Mouse (Mus musculus) liver, adult (tissue): ENCODE results near the gene Galnt17.

Source experiments
- GATA4 ChIP-seq: IDR thresholded peaks from 2 replicates; pipeline ENCODE4 v1.6.1; 2014; ENCODE audit warnings: mild to moderate bottlenecking, low read length; ENCODE audit not compliant: insufficient replicate concordance

The Galnt17 gene

DNA sequence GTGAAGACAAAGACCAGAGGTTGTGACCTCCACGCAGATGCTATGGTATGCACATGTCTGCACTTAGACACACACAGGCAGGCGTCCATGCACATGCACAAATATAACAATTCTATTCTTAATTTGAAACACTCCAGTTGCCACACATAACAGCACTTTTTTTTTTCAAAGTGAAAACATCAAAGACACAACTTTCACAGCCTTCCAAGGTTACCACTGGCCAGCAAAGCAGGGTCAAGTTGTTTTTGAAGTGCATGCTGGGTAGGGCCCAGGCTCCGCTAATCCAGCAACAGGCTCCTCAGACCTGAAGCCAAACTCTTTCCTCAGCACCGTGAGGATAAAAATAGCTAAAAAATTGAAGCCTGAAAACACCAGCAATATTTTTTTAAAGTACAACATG is 357.9 kb downstream of the Galnt17 start:
- no peak for TF ChIP-seq GATA4

DNA sequence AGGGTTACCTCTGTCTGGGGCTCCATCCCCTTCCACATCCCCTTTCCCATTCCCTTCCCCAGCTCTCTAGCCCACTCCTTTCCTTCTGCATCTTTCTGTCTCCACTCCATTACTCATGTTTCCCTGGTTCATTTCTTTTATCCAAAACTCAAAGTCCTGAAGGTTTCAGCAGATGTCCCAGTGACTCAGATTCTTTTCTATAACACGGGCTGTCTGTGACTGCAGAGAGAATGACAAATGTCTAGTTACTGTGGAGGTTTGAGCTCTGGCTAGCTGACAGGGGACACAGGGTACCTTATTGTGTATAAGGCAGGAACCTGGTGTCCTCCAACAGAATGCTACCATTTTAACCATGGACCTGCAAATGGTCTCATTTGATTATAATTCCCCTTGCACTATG is 358.6 kb downstream of the Galnt17 start:
- TF ChIP-seq GATA4, result no peak

DNA sequence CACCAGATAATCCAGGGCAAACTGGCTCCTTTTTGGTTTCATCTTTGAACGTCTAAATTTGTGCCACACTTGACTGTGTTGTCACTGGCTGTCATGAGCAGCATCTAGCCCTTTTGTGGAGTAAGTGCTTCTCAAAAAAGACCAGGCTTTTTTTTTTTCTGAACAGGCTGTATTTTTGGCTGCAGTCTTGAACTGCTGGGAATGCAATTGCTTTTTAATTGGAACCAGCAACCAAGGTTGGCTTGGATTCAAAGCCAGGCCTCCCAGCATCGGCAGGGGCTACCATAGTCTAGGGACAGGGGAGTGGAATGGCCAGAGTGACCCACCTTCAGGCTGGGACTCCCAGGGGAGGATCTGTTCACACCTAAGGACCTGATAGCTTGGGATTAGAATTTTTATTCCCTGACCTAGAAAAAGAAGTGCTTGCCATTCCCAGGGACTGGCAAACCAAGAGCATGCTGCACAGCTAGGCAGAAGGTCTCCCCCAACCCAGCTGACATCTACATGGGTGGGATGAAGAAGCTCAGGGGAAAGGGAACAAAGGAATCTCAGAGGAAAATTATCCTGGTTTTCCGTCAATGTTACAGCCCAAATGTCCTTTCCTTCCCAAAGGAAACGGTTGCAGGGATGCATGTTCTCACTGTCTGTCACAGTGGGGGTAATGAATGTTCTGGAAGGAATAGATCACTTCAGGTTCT is 369.2 kb downstream of the Galnt17 start:
- no peak for TF ChIP-seq GATA4

DNA sequence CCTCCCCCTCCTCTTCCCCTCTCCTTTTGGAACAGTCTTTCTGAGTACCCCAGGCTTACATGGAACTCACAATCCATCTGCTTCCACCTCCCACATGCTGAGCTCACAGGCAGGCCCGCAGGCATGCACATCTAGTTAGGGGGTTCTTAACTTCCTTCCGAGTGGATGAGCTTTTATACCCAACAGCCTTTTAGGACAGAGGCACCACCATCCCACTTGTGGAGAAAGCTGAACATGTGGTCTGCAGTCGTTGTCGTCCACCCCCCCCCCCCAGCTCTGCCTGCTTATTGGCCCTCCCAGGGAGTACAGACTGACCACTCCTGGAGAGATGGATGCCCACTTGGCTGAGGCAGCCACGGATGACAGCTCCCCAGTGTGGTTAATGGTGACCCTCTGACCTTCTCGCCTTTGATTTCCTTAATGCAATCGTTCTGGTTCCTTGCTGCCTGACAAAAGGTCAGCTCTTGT is 370.0 kb downstream of the Galnt17 start:
- no peak for TF ChIP-seq GATA4

DNA sequence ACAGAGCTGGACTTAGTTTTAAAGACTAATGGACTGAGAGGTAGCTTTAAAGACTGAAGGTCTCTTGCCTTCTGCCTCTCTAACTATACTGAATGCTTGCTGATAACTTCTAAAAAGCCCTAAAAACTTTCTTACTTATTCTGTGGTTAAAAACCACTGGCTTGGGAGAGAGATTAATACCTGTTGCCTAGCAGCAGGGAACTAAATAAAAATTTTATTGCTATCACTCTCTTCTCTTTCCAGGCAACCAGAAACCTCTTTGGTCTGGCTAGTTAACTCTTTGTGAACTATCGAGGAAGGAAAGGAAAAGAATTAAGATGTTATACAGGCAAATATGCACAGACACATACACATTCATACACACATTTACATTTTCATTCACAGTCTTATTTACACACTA is 377.3 kb downstream of the Galnt17 start:
- no peak for TF ChIP-seq GATA4

DNA sequence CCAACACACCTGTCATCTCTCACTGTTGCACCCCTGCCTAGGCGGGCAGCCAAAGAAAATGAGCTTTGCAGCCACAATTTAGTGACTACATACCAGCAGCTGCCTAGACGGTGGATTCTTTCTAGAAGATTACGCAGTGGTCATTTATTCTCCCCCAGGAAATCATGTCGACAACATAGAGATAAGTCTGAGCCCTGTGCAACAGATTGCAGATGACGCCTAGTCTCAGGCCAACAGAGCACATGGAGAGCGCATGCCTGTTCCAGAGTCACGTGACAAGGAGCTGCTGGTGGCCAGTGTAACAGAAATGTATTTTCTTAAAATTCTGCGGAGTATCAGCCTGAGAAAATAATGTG is 380.5 kb downstream of the Galnt17 start:
- TF ChIP-seq GATA4, result no peak

DNA sequence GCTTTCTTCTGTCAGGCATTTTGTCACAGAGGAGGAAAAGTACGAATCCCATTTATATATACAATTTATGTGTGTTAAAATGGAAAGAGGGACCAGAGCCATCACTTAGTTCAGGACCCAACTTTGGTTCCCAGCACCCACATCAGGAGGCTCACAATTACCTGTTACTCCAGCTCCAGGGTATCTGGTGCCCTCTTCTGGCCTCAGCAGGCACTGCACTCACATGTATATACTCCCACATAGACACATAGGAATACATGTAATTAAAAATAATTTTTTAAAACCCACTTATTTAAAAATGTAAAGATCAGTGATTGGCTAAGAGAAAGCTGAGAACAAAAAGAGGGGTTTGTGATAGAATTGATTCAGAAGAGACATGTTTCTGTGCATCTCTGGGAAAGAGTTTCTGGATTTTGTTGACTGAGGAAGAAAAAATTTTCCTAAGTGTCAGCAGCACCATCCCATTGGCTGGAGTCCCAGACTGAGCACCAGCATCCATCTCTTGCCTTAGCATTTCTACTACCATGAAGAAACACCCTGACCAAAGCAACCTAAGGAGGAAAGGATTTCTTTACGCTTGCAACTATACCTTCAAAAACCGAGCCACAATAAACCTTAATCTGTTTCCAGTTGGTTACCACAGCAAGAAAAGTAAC is 381.0 kb downstream of the Galnt17 start:
- TF ChIP-seq GATA4, result no peak

DNA sequence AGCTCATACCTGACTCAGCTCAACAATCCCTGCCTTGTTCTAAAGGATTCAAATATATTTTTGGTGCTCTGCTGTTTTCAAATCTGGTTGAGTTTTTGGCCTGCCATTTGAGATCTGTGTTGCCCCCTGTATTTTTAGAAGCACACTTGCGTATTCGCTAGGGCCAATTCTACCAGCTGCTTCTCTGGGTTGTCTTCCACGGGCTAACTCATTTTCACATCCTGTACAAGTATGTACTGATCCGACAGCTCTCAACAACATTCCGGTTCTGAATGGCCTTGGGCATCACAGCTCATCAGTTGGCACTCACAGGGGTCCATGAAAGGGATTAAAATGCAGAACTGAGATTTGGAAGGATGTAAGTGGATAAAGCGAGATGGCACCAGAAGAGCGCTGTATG is 382.6 kb downstream of the Galnt17 start:
- no peak for TF ChIP-seq GATA4

DNA sequence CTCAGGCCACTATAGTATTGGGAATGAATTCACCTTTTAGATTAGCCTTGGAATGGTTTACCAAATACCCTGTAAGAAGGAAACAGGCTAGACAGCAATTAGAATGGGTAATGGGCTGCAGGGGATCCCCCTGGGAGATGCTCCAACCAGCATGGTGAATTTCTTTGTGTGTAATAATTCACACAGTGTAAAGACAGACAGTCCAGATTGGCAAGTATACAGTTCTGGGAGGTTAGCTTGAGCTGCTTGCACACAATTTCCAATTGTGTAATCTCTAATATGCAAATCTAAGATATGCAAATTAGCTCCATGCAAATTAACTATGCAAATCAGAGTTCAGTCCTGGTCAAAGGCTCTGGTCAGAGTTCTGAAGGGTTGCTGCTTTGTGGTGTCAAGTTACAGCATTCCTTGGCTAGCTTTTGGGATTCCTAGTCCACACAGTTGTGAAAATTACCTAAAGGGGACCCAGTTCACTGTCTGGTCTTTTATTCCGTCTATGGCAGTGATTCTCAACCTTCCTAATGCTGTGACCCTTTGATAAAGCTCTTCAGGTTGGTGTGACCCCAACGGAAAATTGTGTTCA is 384.0 kb downstream of the Galnt17 start:
- TF ChIP-seq GATA4, result no peak

DNA sequence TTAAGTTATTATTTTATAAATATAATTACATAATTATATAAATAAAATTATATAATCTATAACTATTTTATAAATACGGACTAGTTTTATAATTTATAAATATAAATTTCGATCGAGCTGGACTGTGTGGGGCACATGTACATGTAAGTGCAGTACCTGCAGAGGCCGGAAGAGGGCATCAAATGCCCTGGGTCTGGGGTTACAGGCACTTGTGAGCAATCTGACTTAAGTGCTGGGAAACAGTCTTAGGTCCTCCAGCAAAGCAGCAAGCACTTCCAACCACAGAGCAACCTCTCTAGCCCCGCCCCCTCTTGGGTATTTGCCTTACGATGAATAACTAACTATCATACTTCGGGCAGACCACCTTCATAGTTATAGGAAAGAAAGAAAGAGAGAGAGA is 388.3 kb downstream of the Galnt17 start:
- no peak for TF ChIP-seq GATA4

DNA sequence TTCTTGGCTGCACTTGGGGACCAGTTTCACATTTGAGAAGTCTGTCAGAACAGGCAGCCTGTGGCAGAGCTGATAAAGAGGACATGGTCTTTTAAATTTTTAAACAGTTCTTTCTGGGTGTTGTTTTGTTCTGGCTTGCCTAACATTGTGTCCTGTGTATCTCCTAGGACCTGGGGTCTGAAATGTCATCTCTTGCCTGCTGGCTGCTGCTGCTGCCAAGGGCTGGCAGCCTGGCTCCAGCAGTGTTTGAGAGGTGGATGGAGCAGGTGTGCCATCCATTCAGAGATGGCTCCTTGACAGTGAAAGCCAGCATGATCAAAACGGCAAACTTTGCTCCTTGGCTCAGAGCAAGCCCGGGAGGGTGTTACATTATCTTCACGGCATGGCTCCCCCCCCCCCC is 393.7 kb downstream of the Galnt17 start:
- TF ChIP-seq GATA4, result no peak

DNA sequence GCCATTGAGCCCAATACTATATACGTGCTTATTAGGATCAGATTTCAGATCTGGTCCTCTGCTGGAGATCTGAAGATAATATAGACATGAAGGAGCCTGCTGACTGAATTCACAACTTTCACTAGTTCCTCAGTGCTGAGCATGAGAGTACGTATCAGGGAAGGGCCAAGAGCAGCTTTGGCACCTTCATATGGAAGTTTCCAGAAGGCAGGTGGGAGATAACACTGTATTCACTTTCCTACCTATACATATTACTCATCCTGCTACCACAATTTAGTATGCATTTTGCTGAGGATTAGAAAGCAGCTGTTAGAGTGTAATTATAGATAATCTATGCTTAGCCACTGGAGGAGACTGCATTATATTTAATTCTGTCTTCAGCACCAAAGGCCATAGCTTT is 396.7 kb downstream of the Galnt17 start:
- no peak for TF ChIP-seq GATA4

DNA sequence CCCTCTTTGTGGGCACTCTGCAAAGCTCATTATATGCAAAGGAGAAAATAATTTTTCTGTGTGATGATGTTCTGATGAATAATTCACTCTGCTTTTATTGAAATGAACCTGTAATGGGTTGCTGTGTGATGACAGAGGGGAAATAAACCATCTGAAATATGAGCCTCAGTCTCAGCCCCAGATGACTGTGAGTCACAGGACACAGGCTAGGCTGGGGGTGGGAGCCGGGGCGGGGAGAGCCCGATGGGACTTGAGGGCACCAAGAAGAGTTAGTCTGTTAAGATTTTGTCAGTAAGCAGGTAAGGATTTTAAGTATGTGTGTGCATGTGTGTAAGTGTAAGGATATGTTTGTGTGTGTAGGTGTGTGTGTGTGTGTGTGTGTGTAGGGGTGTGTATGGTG is 406.6 kb downstream of the Galnt17 start:
- no peak for TF ChIP-seq GATA4

DNA sequence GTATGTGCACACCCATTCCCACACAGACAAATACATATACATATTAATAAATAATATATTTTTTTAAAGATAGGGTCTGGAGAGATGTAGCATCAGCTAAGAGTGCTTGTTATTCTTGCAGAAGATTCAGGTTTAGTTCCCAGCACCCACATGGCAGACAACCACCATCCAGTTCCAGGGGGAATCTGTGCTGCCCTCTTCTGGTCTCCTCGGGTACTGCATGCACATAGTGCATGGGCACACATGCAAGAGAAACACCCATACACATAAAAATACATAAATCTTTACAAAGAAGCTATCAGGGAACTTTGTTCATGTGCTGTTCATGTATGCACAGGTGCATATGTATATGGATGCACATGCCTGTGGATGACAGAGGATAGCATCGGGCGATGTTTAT is 412.3 kb downstream of the Galnt17 start:
- TF ChIP-seq GATA4, result no peak

DNA sequence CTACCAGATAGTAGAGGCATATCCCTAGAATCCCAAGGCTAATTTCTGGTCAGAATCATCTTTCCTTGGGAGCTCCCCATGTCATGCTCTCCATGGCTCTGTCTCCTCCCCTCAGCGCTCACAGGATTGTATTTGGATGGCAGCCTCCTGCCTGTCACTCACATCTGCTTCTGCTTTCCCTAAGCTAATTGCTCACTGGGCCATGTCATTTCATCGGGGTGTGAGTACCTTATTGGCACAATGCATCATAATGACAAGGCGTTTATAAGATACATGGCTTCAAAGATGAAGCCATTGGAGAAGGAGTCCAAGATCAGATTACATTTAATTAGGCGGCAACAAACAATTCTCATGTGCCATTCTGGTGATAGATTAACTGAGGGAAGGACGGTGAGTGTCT is 416.6 kb downstream of the Galnt17 start:
- TF ChIP-seq GATA4, result no peak

DNA sequence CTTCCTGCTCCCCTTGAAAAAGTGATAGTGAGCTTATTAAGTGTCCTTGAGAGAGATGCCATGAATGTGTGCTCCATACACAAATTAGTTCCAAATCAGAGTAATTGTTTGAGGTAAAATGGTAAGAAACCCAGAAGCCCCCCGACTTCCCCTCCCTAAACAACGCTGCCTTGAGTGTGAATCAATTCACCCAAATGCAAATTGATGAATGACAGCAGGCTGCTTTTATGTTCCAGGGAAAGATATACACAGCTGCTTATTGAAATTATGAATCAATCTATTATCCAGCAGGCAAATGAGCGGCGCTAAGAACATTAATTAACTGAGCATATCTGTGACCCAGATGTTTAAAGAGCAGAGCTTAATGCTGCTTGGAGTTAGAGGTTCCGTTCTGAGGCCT is 428.0 kb downstream of the Galnt17 start:
- no peak for TF ChIP-seq GATA4
